Mouse (Mus musculus) lung, embryonic 15.5 days (tissue): ENCODE results near the gene Cd163l1. TPM values are rescaled to one million over a fixed set of nuclear protein-coding genes. Genes with fewer than 3 reads are reported as not detected.

Experiments used
- ATAC-seq: fragments of 200-750 bp; cut with Nextera tagmentation; 2 replicates; pipeline ENCODE4 v1.8.0; 2017; ENCODE audit warnings: moderate number of reproducible peaks, borderline replicate concordance; ENCODE audit not compliant: low FRiP score, low TSS enrichment; ENCODE audit errors: extremely low read depth
- H3K27ac ChIP-seq: fragments of 300-500 bp; sonication (generic); 2 replicates; pipeline ENCODE4 v1.5.1; 2015; ENCODE audit warnings: moderate library complexity, mild to moderate bottlenecking, inconsistent platforms
- H3K27me3 ChIP-seq: fragments of 300-500 bp; sonication (generic); 2 replicates; pipeline ENCODE4 v1.6.1; 2015; ENCODE audit warnings: inconsistent platforms
- H3K36me3 ChIP-seq: fragments of 300-500 bp; sonication (generic); 2 replicates; pipeline ENCODE4 v1.6.1; 2015; ENCODE audit warnings: inconsistent platforms
- H3K4me1 ChIP-seq: fragments of 300-500 bp; sonication (generic); 2 replicates; pipeline ENCODE4 v1.6.1; 2015; ENCODE audit warnings: inconsistent platforms
- H3K4me2 ChIP-seq: fragments of 300-500 bp; sonication (generic); 2 replicates; pipeline ENCODE4 v1.6.1; 2015; ENCODE audit warnings: inconsistent platforms, mild to moderate bottlenecking, moderate library complexity
- H3K4me3 ChIP-seq: fragments of 300-500 bp; sonication (generic); 2 replicates; pipeline ENCODE4 v1.5.1; 2015; ENCODE audit warnings: mild to moderate bottlenecking, inconsistent platforms
- H3K9ac ChIP-seq: fragments of 300-500 bp; sonication (generic); 2 replicates; pipeline ENCODE4 v1.6.1; 2015; ENCODE audit warnings: inconsistent platforms
- H3K9me3 ChIP-seq: fragments of 300-500 bp; sonication (generic); 2 replicates; pipeline ENCODE4 v1.6.1; 2016; ENCODE audit warnings: inconsistent platforms
- WGBS: fragments of 180-500 bp; shearing (Covaris S2); methylation state at CpG from one replicate; pipeline ENCODE4 v1.1.7; 2015; 5-methylcytosine and 5-hydroxymethylcytosine counted together
- polyA plus RNA-seq: library from polyadenylated mRNA; unstranded; fragments of >200 nt; fragmentation: Nextera tagmentation; extraction: Ambion mirVana; gene quantifications from 2 replicates; pipeline ENCODE4 v1.2.1, GENCODE M21; 2015

Cd163l1 gene
- polyA plus RNA-seq, 1 experiment from 2014 or later, result 3.1 TPM

- Histone ChIP-seq H3K9ac (no peak overlapping the region), H3K9me3 (no peaks in the 10 kb centered on the region), H3K4me3 (no peak overlapping the region), H3K27ac (no peak overlapping the region), H3K4me1 (no peaks in the 10 kb centered on the region), H3K27me3 (no peaks in the 10 kb centered on the region), H3K36me3 (no peaks in the 10 kb centered on the region), H3K4me2 (no peak overlapping the region)
- 70% methylated on average over 13 of the region's 13 CpGs for WGBS
- no peak for ATAC-seq
Measured at GRCm38 (mm10) chr7:140228476-140228875, 10.4 kb downstream of the Cd163l1 start.

DNA sequence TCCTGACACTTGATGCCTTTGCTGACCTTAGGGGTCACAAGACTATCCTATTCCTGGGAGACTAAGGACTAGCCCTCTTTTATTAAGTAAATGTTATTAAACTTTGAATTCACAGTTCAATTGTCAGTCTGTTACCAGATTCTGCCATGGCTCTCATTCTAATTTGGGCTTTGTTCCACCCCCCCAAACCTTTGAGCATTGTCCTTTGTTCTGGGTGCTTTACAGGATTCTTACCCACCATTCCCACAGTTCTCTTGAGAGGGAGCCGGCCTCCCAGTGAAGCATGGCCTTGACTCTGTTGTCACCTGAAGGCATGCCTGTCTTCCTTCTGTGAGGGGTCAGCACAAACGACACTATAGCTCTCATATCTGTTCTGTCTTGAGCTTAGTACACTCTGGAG is 13.0 kb downstream of the Cd163l1 start:
- H3K27me3 ChIP-seq, result no peaks in the 10 kb centered on the region
- H3K9me3 ChIP-seq, result no peaks in the 10 kb centered on the region
- no peak overlapping the region for H3K4me2 ChIP-seq
- no peak overlapping the region for H3K27ac ChIP-seq
- H3K9ac ChIP-seq, result no peak overlapping the region
- 80% methylated on average over 2 of the region's 2 CpGs for WGBS
- no peak for ATAC-seq
- no peaks in the 10 kb centered on the region for H3K4me1 ChIP-seq
- H3K4me3 ChIP-seq, result no peak overlapping the region
- no peaks in the 10 kb centered on the region for H3K36me3 ChIP-seq

GRCm38 (mm10) chr7:140233696-140234095 is 15.6 kb downstream of the Cd163l1 start:
- 88% methylated on average over 3 of the region's 3 CpGs for WGBS
- ATAC-seq, result no peak
- H3K27me3 ChIP-seq, result no peaks in the 10 kb centered on the region
- no peaks in the 10 kb centered on the region for H3K4me1 ChIP-seq
- no peak overlapping the region for H3K4me3 ChIP-seq
- no peak overlapping the region for H3K27ac ChIP-seq
- no peak overlapping the region for H3K4me2 ChIP-seq
- H3K36me3 ChIP-seq, result no peaks in the 10 kb centered on the region
- H3K9me3 ChIP-seq, result no peaks in the 10 kb centered on the region
- no peak overlapping the region for H3K9ac ChIP-seq

DNA sequence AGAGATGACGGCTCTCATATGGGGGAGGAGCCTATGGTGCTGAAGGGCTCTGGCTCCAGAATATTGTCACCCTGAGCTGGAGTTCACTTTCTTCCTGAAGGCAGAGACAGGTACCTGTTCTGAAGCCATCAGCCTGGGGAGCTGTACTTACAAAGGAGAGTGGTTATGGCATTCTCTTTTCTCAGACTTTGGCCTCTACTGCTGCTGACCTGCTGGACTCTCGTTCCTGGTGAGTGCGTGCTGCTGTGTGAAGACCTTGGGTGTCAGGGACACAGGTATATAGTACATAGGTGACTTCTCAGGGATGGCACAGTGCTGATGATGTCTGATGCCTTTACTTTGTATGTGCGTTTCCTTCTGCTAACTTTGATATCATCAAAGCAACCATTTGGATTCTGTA is 29.1 kb downstream of the Cd163l1 start, which contains the start of gene 5830411N06Rik:
5830411N06Rik (plus strand) TSS at position 69 of the 400 bp plus-strand sequence.
- Histone ChIP-seq H3K27me3 (no peaks in the 10 kb centered on the region), H3K4me2 (no peak within 1 kb of the TSS), H3K36me3 (no peaks in the 10 kb centered on the region), H3K9ac (no peak within 1 kb of the TSS), H3K27ac (no peak within 1 kb of the TSS), H3K9me3 (no peaks in the 10 kb centered on the region), H3K4me3 (no peak within 1 kb of the TSS), H3K4me1 (no peaks in the 10 kb centered on the region)
- no peak for ATAC-seq
- WGBS, result 66% methylated on average over 4 of the region's 4 CpGs

DNA sequence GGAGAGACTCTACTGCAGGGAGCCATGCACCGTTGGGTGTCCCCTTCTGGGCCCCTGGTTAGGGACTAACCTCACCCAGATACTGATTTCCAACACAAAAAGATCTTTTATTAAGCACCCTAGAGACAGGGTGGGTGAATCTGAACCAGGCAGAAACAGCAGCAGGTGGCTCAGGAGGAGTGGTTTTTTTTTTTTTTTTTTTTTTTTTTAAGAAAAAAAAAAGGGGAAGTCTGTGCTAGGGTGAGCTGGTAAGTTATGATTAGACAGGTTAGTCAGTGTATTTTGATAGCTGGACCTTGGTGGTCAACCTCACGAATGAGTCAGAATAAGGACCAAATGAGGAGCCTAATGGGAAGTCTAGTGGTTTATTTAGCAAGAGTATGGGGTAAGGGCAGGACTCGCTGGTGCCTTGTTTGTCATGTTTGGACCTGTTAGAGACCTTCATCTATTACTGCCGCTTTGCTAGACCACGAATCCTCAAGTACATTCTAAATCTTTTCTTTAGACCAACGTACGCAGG is 35.8 kb downstream of the Cd163l1 start:
- Histone ChIP-seq H3K9ac (no peak overlapping the region), H3K4me1 (no peaks in the 10 kb centered on the region), H3K4me2 (no peak overlapping the region), H3K27ac (no peak overlapping the region), H3K27me3 (no peaks in the 10 kb centered on the region), H3K9me3 (no peaks in the 10 kb centered on the region), H3K36me3 (no peaks in the 10 kb centered on the region), H3K4me3 (no peak overlapping the region)
- ATAC-seq, result no peak
- 75% methylated on average over 7 of the region's 7 CpGs for WGBS

Other genes with a start within 250 kb of the Cd163l1 start
- 1.2 and 1.7 TPM in 2 replicates for gene 6430531B16Rik, start 239.5 kb upstream of the Cd163l1 start, polyA plus RNA-seq
- 1.4 and 1.8 TPM in 2 replicates for gene Adam8, start 225.7 kb upstream of the Cd163l1 start, polyA plus RNA-seq
- gene Zfp511, start 181.9 kb upstream of the Cd163l1 start, polyA plus RNA-seq, result 40.0 and 40.1 TPM in 2 replicates
- 53.2 and 56.4 TPM in 2 replicates for gene Tubgcp2, start 181.6 kb upstream of the Cd163l1 start, polyA plus RNA-seq
- not detected in 2 replicates for gene Msx3, start 169.2 kb upstream of the Cd163l1 start, polyA plus RNA-seq
- gene Caly, start 135.7 kb upstream of the Cd163l1 start, polyA plus RNA-seq, result 0.66 and 1.1 TPM in 2 replicates
- gene Prap1, start 124.9 kb upstream of the Cd163l1 start, polyA plus RNA-seq, result not detected in 2 replicates
- 19.1 and 19.8 TPM in 2 replicates for gene Fuom, start 115.8 kb upstream of the Cd163l1 start, polyA plus RNA-seq
- 21.6 and 22.3 TPM in 2 replicates for gene Paox, start 102.5 kb upstream of the Cd163l1 start, polyA plus RNA-seq
- gene Echs1, start 101.8 kb upstream of the Cd163l1 start, polyA plus RNA-seq, result 145 and 147 TPM in 2 replicates
- 25.2 and 26.2 TPM in 2 replicates for gene Mtg1, start 80.7 kb upstream of the Cd163l1 start, polyA plus RNA-seq
- gene Sprn, start 63.4 kb upstream of the Cd163l1 start, polyA plus RNA-seq, result 0.11 and 0.27 TPM in 2 replicates
- gene Olfr522, start 53.5 kb upstream of the Cd163l1 start, polyA plus RNA-seq, result not detected in 2 replicates
- gene Olfr523, start 45.0 kb upstream of the Cd163l1 start, polyA plus RNA-seq, result not detected in 2 replicates
- 0.05 TPM in 1 of 2 replicates, not detected in the other for gene Olfr524, start 12.3 kb upstream of the Cd163l1 start, polyA plus RNA-seq
- gene 5830411N06Rik, start 29.0 kb downstream of the Cd163l1 start, polyA plus RNA-seq, result 0.19 TPM in 1 of 2 replicates, not detected in the other
- not detected in 2 replicates for gene Olfr525, start 102.6 kb downstream of the Cd163l1 start, polyA plus RNA-seq
- not detected in 2 replicates for gene Olfr527, start 115.8 kb downstream of the Cd163l1 start, polyA plus RNA-seq
- gene Olfr60, start 143.4 kb downstream of the Cd163l1 start, polyA plus RNA-seq, result not detected in 2 replicates
- not detected in 2 replicates for gene Olfr530, start 158.1 kb downstream of the Cd163l1 start, polyA plus RNA-seq
- not detected in 2 replicates for gene Olfr531, start 184.7 kb downstream of the Cd163l1 start, polyA plus RNA-seq
- not detected in 2 replicates for gene Olfr532, start 203.4 kb downstream of the Cd163l1 start, polyA plus RNA-seq
- gene Olfr533, start 245.1 kb downstream of the Cd163l1 start, polyA plus RNA-seq, result not detected in 2 replicates